Mouse (Mus musculus) embryonic fibroblast, embryonic 13.5 days (primary cell): ENCODE measurements around the gene Mtg1. TPM values are rescaled to one million over a fixed set of nuclear protein-coding genes. Genes with fewer than 3 reads are reported as not detected.
"Not testable (repeated sequence)": the region's sequence is repeated elsewhere in the genome, so short reads cannot be mapped to it uniquely, and the experiment has no call there.

Experiments
- H3K27ac ChIP-seq: 2 replicates; pipeline ENCODE4 v1.5.1; 2012; ENCODE audit warnings: low read length, control low read depth, inconsistent platforms; ENCODE audit not compliant: insufficient read depth
- H3K4me1 ChIP-seq: 2 replicates; pipeline ENCODE4 v1.6.1; 2011; ENCODE audit warnings: low read length; ENCODE audit not compliant: control insufficient read depth, insufficient read depth
- H3K4me3 ChIP-seq: 2 replicates; pipeline ENCODE4 v1.5.1; 2011; ENCODE audit warnings: mild to moderate bottlenecking, control low read depth, low read length; ENCODE audit not compliant: insufficient read depth
- CTCF ChIP-seq: IDR thresholded peaks from 2 replicates; pipeline ENCODE4 v1.5.1; 2011; ENCODE audit warnings: mild to moderate bottlenecking, control low read depth, low read length, moderate library complexity, borderline replicate concordance; ENCODE audit not compliant: insufficient read depth
- POLR2A ChIP-seq: IDR thresholded peaks from 2 replicates; pipeline ENCODE4 v1.6.1; 2011; ENCODE audit warnings: low read depth, mild to moderate bottlenecking, control low read depth, low read length, moderate library complexity
- polyA plus RNA-seq: library from polyadenylated mRNA; stranded (reverse); fragments of >200 nt; gene quantifications from 2 replicates; pipeline ENCODE4 v1.2.4, GENCODE M21; 2011; ENCODE audit warnings: low read depth; ENCODE audit not compliant: missing spikeins, insufficient read length

Gene Mtg1
- polyA plus RNA-seq, 1 experiment: 18.0 TPM

DNA sequence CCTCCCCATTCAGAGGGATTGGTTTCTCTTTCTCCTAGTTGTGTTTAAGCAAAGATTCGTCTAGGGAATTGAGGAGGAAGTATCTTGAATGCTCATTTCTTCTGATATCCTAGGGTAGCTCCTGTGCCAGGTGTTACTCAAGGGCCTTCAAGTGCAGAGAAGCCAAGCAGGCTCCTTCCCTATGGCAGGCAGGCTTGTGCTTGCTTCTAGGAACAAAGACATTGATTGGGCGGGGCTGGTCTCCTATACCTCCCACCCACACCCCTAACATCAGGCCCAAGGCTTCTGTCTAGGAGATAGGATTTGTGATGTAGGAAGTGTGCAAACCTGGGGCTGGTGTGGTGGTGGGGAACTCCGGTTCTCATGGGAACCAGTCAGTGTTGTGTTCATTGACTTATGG is 10.4 kb upstream of the Mtg1 start:
- no peak for TF ChIP-seq CTCF
- no peak for TF ChIP-seq POLR2A
- peaks cover 2% of the 10 kb centered on the region; the same call in 1 of the 2 replicates for H3K4me1 ChIP-seq
- no peak overlapping the region for H3K27ac ChIP-seq
- H3K4me3 ChIP-seq: no peak overlapping the region

GRCm38 (mm10) chr7:140127911-140128310 is 9.5 kb upstream of the Mtg1 start:
- peaks cover 2% of the 10 kb centered on the region; the same call in 1 of the 2 replicates for H3K4me1 ChIP-seq
- TF ChIP-seq CTCF (no peak), POLR2A (no peak)
- no peak overlapping the region for H3K4me3 ChIP-seq
- H3K27ac ChIP-seq: no peak overlapping the region

GRCm38 (mm10) chr7:140132184-140132583 is 5.2 kb upstream of the Mtg1 start:
- H3K4me1 ChIP-seq, H3K4me3 ChIP-seq, H3K27ac ChIP-seq: not testable (repeated sequence)

DNA sequence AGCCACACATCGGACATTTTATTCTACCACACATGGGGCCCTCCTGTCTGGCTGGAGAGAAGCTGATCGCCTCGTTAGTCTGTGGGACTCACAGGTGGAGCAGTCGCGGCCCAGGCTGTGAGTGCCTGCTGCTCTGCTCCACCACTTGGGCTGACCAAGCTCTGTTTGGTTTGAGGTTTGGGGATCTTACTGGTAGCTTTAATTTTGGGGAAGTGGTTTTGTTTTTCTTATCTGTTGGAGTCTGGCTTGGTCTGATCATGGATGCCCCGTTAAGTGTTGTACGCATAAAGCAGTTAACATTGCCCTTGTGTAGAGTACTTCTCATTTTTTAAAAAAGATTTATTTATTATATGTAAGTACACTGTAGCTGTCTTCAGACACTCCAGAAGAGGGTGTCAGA is 3.3 kb upstream of the Mtg1 start:
- not testable (repeated sequence) for H3K27ac ChIP-seq, H3K4me3 ChIP-seq, H3K4me1 ChIP-seq

- no peaks in the 10 kb centered on the region for H3K4me1 ChIP-seq
- TF ChIP-seq POLR2A (no peak), CTCF (no peak)
- H3K4me3 ChIP-seq: no peak overlapping the region
- no peak overlapping the region for H3K27ac ChIP-seq
Measured at GRCm38 (mm10) chr7:140135106-140135770, 2.1 kb upstream of the Mtg1 start.

- Histone ChIP-seq H3K4me1 (no peaks in the 10 kb centered on the region), H3K27ac (no peak overlapping the region), H3K4me3 (peak overlapping the region; percentile 76)
- TF ChIP-seq CTCF (no peak), POLR2A (no peak)
Measured at GRCm38 (mm10) chr7:140138021-140138310, 602 bp downstream of the Mtg1 start.

GRCm38 (mm10) chr7:140141350-140141749 is 4.0 kb downstream of the Mtg1 start:
- peak; percentile 83; the same call in 1 of the 2 replicates for TF ChIP-seq CTCF
- no peak for TF ChIP-seq POLR2A
- H3K27ac ChIP-seq: no peak overlapping the region
- H3K4me1 ChIP-seq: no peaks in the 10 kb centered on the region
- no peak overlapping the region for H3K4me3 ChIP-seq

GRCm38 (mm10) chr7:140144550-140144949 is 7.2 kb downstream of the Mtg1 start:
- no peaks in the 10 kb centered on the region for H3K4me1 ChIP-seq
- no peak overlapping the region for H3K4me3 ChIP-seq
- TF ChIP-seq POLR2A (no peak), CTCF (no peak)
- no peak overlapping the region for H3K27ac ChIP-seq

GRCm38 (mm10) chr7:140153383-140153782 is 16.0 kb downstream of the Mtg1 start:
- TF ChIP-seq CTCF: no peak
- no peak for TF ChIP-seq POLR2A
- Histone ChIP-seq H3K4me1 (no peaks in the 10 kb centered on the region), H3K27ac (no peak overlapping the region), H3K4me3 (no peak overlapping the region)

DNA sequence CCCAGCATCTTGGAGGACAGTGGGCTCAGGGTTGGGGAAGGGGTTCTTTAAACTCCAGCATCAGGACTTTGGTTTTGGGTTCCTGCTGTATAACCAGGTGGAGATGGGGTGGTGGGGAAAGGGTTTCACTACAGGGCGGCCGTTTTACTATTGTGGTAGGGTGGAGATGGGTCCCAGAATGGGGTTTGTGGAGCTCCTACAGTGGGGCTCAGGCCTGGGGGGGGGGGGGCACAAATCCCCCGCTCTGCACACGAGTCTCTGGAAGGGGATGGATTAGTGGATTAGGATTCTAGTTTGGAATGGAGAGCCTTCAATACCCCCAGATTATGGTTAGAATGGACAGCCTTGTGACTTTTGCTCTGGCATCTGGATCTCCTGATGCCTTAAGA is 16.5 kb downstream of the Mtg1 start:
- Histone ChIP-seq H3K4me1 (no peaks in the 10 kb centered on the region), H3K27ac (no peak overlapping the region), H3K4me3 (no peak overlapping the region)
- TF ChIP-seq POLR2A: no peak
- no peak for TF ChIP-seq CTCF
